Mouse (Mus musculus) left cerebral cortex, postnatal 10 days (tissue): ENCODE results near the gene Fam120a. TPM values are rescaled to one million over a fixed set of nuclear protein-coding genes. Genes with fewer than 3 reads are reported as not detected.

Experiments
- DNase-seq, 2 experiments: peaks; one replicate each; pipeline ENCODE4 v3.0.0; 2021 to 2022; ENCODE audit warnings: low spot score in 2 of 2, mixed read lengths in 1 of 2; ENCODE audit errors: extremely low spot score in 1 of 2
- intact Hi-C: fragments of 180-260 bp; cut with DNase I; formaldehyde crosslinking; loops from one replicate; pipeline ENCODE4 v1.15.1; 2025
- total RNA-seq, 2 experiments: library from RNA; stranded (reverse); gene quantifications; 2 replicates each; pipeline ENCODE4 v1.2.3; 2021

Gene Fam120a
- total RNA-seq, 2 experiments from 2014 or later: 95.2 to 96.8 TPM

GRCm38 (mm10) chr13:48830528-48831250, 137.1 kb downstream of the Fam120a start:
- intact Hi-C loops: no loop called here
- peak in 1 of 2 experiments; percentile 19 for DNase-seq

DNA sequence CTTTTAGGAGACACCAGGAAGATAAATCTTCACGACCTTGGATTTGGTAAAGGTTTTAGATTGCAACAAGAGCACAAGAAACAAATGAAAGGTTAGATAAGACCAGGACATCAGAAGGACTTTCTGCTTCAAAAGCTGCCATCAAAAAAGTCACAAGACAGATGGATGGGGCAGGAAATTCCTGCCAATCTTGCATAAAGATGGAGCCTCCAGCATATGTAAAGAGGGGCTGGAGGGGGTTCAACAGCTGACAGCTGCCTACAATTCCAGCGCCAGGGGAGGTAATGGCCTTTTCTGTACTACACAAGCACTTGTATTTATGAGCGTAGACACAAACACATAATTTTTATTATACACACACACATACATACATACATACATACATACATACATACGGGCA, 138.0 kb downstream of the Fam120a start:
- intact Hi-C loops: no loop called here

More for the DNA sequence above, 138.0 kb downstream of the Fam120a start:
- DNase-seq: no peak

Other genes starting within 250 kb of the Fam120a start
- gene Phf2, start 96.9 kb downstream of the Fam120a start, total RNA-seq: 10 to 100 TPM; 26.0 to 26.2 TPM
- 100 to 1,000 TPM; 112 to 116 TPM for gene Wnk2, start 180.0 kb upstream of the Fam120a start, total RNA-seq
- 10 to 100 TPM; 23.8 to 23.9 TPM for gene Ninj1, start 219.5 kb upstream of the Fam120a start, total RNA-seq
- 10 to 100 TPM; 11.1 to 12.9 TPM for gene Card19, start 248.0 kb upstream of the Fam120a start, total RNA-seq